Mouse (Mus musculus): ENCODE results near the gene Gm28372. TPM values are rescaled to one million over a fixed set of nuclear protein-coding genes. Genes with fewer than 3 reads are reported as not detected.
A peak's percentile ranks its signal among the peaks of the same experiment; 100 is the strongest.
"Not testable (repeated sequence)": the region's sequence is repeated elsewhere in the genome, so short reads cannot be mapped to it uniquely, and the experiment has no call there.

Gm28372 gene
- not detected in 2 replicates for polyA plus RNA-seq (2014; fragmentation: Nextera tagmentation; extraction: Ambion mirVana)

GRCm38 (mm10) chr2:130404939-130405338 lies at the start of gene Gm28372, which contains the start of gene 1700020A23Rik:
TSS of gene Gm28372 (plus strand) at chr2:130405239.
TSS of gene 1700020A23Rik (plus strand) at chr2:130405259.
- H3K27ac ChIP-seq (replicated peaks; ENCODE audit: low read depth, low read length) = no peak within 1 kb of the TSS
- no peak for ATAC-seq (ENCODE audit: low read depth)
- H3K9me3 ChIP-seq (ENCODE audit: control insufficient read depth, low read length) = no peaks in the 10 kb centered on the region
- H3K4me1 ChIP-seq (ENCODE audit: control insufficient read depth, insufficient read depth, low read length) = peaks cover 12% of the 10 kb centered on the region
- H3K4me2 ChIP-seq (ENCODE audit: low read depth, low read length) = no peak within 1 kb of the TSS
- no peaks in the 10 kb centered on the region for H3K27me3 ChIP-seq (replicated peaks; ENCODE audit: control insufficient read depth, insufficient read depth, low read length)
- H3K4me3 ChIP-seq (ENCODE audit: low read depth, low read length) = no peak within 1 kb of the TSS
- 79% methylated on average over 1 of the region's 1 CpGs for WGBS
- no peak within 1 kb of the TSS for H3K9ac ChIP-seq (ENCODE audit: low read depth, low read length)
- no peaks in the 10 kb centered on the region for H3K36me3 ChIP-seq (ENCODE audit: control insufficient read depth, insufficient read depth, low read length)
- no peak for DNase-seq (ENCODE audit: low spot score)

- H3K27me3 ChIP-seq (replicated peaks; ENCODE audit: control insufficient read depth, insufficient read depth, low read length) = peaks cover 49% of the 10 kb centered on the region
- ATAC-seq (ENCODE audit: low read depth) = no peak
- H3K4me3 ChIP-seq (ENCODE audit: low read depth, low read length) = no peak overlapping the region
- no peaks in the 10 kb centered on the region for H3K9me3 ChIP-seq (ENCODE audit: control insufficient read depth, low read length)
- no peak overlapping the region for H3K4me2 ChIP-seq (ENCODE audit: low read depth, low read length)
- no peak for DNase-seq (ENCODE audit: low spot score)
- no peaks in the 10 kb centered on the region for H3K36me3 ChIP-seq (ENCODE audit: control insufficient read depth, insufficient read depth, low read length)
- no peak overlapping the region for H3K9ac ChIP-seq (ENCODE audit: low read depth, low read length)
- no peak overlapping the region for H3K27ac ChIP-seq (replicated peaks; ENCODE audit: low read depth, low read length)
- 92% methylated on average over 5 of the region's 5 CpGs for WGBS
- H3K4me1 ChIP-seq (ENCODE audit: control insufficient read depth, insufficient read depth, low read length) = no peaks in the 10 kb centered on the region
These were observed 47.5 kb upstream of the Gm28372 start for GRCm38 (mm10) chr2:130357551-130357950.

- Histone ChIP-seq H3K9ac (ENCODE audit: low read depth, low read length) (no peak overlapping the region), H3K36me3 (ENCODE audit: control insufficient read depth, insufficient read depth, low read length) (no peaks in the 10 kb centered on the region), H3K27ac (replicated peaks; ENCODE audit: low read depth, low read length) (no peak overlapping the region), H3K9me3 (ENCODE audit: control insufficient read depth, low read length) (no peaks in the 10 kb centered on the region), H3K27me3 (replicated peaks; ENCODE audit: control insufficient read depth, insufficient read depth, low read length) (peaks cover 62% of the 10 kb centered on the region), H3K4me1 (ENCODE audit: control insufficient read depth, insufficient read depth, low read length) (no peaks in the 10 kb centered on the region), H3K4me2 (ENCODE audit: low read depth, low read length) (no peak overlapping the region), H3K4me3 (ENCODE audit: low read depth, low read length) (no peak overlapping the region)
- no peak for DNase-seq (ENCODE audit: low spot score)
- 17% methylated on average over 5 of the region's 5 CpGs for WGBS
- no peak for ATAC-seq (ENCODE audit: low read depth)
These were observed 46.2 kb upstream of the Gm28372 start for GRCm38 (mm10) chr2:130358852-130359251.

- 4% methylated on average over 13 of the region's 14 CpGs for WGBS
- H3K27me3 ChIP-seq (replicated peaks; ENCODE audit: control insufficient read depth, insufficient read depth, low read length) = peaks cover 72% of the 10 kb centered on the region
- no peaks in the 10 kb centered on the region for H3K36me3 ChIP-seq (ENCODE audit: control insufficient read depth, insufficient read depth, low read length)
- no peaks in the 10 kb centered on the region for H3K4me1 ChIP-seq (ENCODE audit: control insufficient read depth, insufficient read depth, low read length)
- H3K4me3 ChIP-seq (ENCODE audit: low read depth, low read length) = no peak overlapping the region
- H3K4me2 ChIP-seq (ENCODE audit: low read depth, low read length) = no peak overlapping the region
- DNase-seq (ENCODE audit: low spot score) (peak; percentile 79), ATAC-seq (ENCODE audit: low read depth) (0 out of 2 replicates have a peak, but pooled peaks have one; percentile 5)
- no peak overlapping the region for H3K9ac ChIP-seq (ENCODE audit: low read depth, low read length)
- no peaks in the 10 kb centered on the region for H3K9me3 ChIP-seq (ENCODE audit: control insufficient read depth, low read length)
- H3K27ac ChIP-seq (replicated peaks; ENCODE audit: low read depth, low read length) = no peak overlapping the region
These were observed 42.5 kb upstream of the Gm28372 start for GRCm38 (mm10) chr2:130362511-130363026.

GRCm38 (mm10) chr2:130365211-130366094 lies 39.6 kb upstream of the Gm28372 start:
- H3K27ac ChIP-seq (replicated peaks; ENCODE audit: low read depth, low read length) = no peak overlapping the region
- H3K9me3 ChIP-seq (ENCODE audit: control insufficient read depth, low read length) = no peaks in the 10 kb centered on the region
- peaks cover 45% of the 10 kb centered on the region for H3K27me3 ChIP-seq (replicated peaks; ENCODE audit: control insufficient read depth, insufficient read depth, low read length)
- WGBS = 9% methylated on average over 30 of the region's 30 CpGs
- peak overlapping the region; percentile 52 for H3K9ac ChIP-seq (ENCODE audit: low read depth, low read length)
- DNase-seq (ENCODE audit: low spot score) (no peak), ATAC-seq (ENCODE audit: low read depth) (peak; percentile 35; the same call in 1 of the 2 replicates)
- peak overlapping the region; percentile 28 for H3K4me3 ChIP-seq (ENCODE audit: low read depth, low read length)
- no peaks in the 10 kb centered on the region for H3K36me3 ChIP-seq (ENCODE audit: control insufficient read depth, insufficient read depth, low read length)
- no peaks in the 10 kb centered on the region for H3K4me1 ChIP-seq (ENCODE audit: control insufficient read depth, insufficient read depth, low read length)
- peak overlapping the region; percentile 52 for H3K4me2 ChIP-seq (ENCODE audit: low read depth, low read length)

- no peak overlapping the region for H3K4me3 ChIP-seq (ENCODE audit: low read depth, low read length)
- no peak overlapping the region for H3K27ac ChIP-seq (replicated peaks; ENCODE audit: low read depth, low read length)
- no peaks in the 10 kb centered on the region for H3K36me3 ChIP-seq (ENCODE audit: control insufficient read depth, insufficient read depth, low read length)
- H3K9me3 ChIP-seq (ENCODE audit: control insufficient read depth, low read length) = no peaks in the 10 kb centered on the region
- 65% methylated on average over 4 of the region's 4 CpGs for WGBS
- H3K9ac ChIP-seq (ENCODE audit: low read depth, low read length) = no peak overlapping the region
- H3K4me2 ChIP-seq (ENCODE audit: low read depth, low read length) = no peak overlapping the region
- H3K4me1 ChIP-seq (ENCODE audit: control insufficient read depth, insufficient read depth, low read length) = no peaks in the 10 kb centered on the region
- peaks cover 25% of the 10 kb centered on the region for H3K27me3 ChIP-seq (replicated peaks; ENCODE audit: control insufficient read depth, insufficient read depth, low read length)
- no peak for ATAC-seq (ENCODE audit: low read depth)
- peak; percentile 19 for DNase-seq (ENCODE audit: low spot score)
These were observed 37.7 kb upstream of the Gm28372 start for GRCm38 (mm10) chr2:130367386-130367785.

- not testable (repeated sequence) for H3K27me3 ChIP-seq (replicated peaks; ENCODE audit: control insufficient read depth, insufficient read depth, low read length)
These were observed 32.0 kb upstream of the Gm28372 start for GRCm38 (mm10) chr2:130373026-130373425.

GRCm38 (mm10) chr2:130374951-130375350 lies 30.1 kb upstream of the Gm28372 start:
- peak; percentile 23 for DNase-seq (ENCODE audit: low spot score)
- no peaks in the 10 kb centered on the region for H3K9me3 ChIP-seq (ENCODE audit: control insufficient read depth, low read length)
- no peak overlapping the region for H3K4me2 ChIP-seq (ENCODE audit: low read depth, low read length)
- no peaks in the 10 kb centered on the region for H3K4me1 ChIP-seq (ENCODE audit: control insufficient read depth, insufficient read depth, low read length)
- H3K9ac ChIP-seq (ENCODE audit: low read depth, low read length) = no peak overlapping the region
- no peak for ATAC-seq (ENCODE audit: low read depth)
- WGBS = 67% methylated on average over 4 of the region's 4 CpGs
- H3K4me3 ChIP-seq (ENCODE audit: low read depth, low read length) = no peak overlapping the region
- no peaks in the 10 kb centered on the region for H3K27me3 ChIP-seq (replicated peaks; ENCODE audit: control insufficient read depth, insufficient read depth, low read length)
- no peak overlapping the region for H3K27ac ChIP-seq (replicated peaks; ENCODE audit: low read depth, low read length)
- H3K36me3 ChIP-seq (ENCODE audit: control insufficient read depth, insufficient read depth, low read length) = no peaks in the 10 kb centered on the region

More at GRCm38 (mm10) chr2:130373026-130373425, 32.0 kb upstream of the Gm28372 start:
- not testable (repeated sequence) for H3K4me2 ChIP-seq (ENCODE audit: low read depth, low read length); H3K4me3 ChIP-seq (ENCODE audit: low read depth, low read length); DNase-seq (ENCODE audit: low spot score); H3K9me3 ChIP-seq (ENCODE audit: control insufficient read depth, low read length); H3K4me1 ChIP-seq (ENCODE audit: control insufficient read depth, insufficient read depth, low read length); H3K36me3 ChIP-seq (ENCODE audit: control insufficient read depth, insufficient read depth, low read length); H3K27ac ChIP-seq (replicated peaks; ENCODE audit: low read depth, low read length); H3K9ac ChIP-seq (ENCODE audit: low read depth, low read length); ATAC-seq (ENCODE audit: low read depth)
- WGBS = 42% methylated on average over 1 of the region's 1 CpGs
